Mouse (Mus musculus) gonadal fat pad, adult 2 months (tissue): ENCODE results near the gene Fbp1. TPM values are rescaled to one million over a fixed set of nuclear protein-coding genes. Genes with fewer than 3 reads are reported as not detected.
"Not testable (repeated sequence)": the region's sequence is repeated elsewhere in the genome, so short reads cannot be mapped to it uniquely, and the experiment has no call there.

Experiments used
- DNase-seq: peaks from one replicate; pipeline ENCODE4 v3.0.0-alpha.2; 2012; ENCODE audit warnings: low read depth
- polyA plus RNA-seq: library from polyadenylated mRNA; depleted of rRNA; stranded (reverse); fragments of >200 nt; gene quantifications from 2 replicates; pipeline ENCODE4 v1.2.3, GENCODE M21; 2012; rRNA removed

Gene Fbp1
- polyA plus RNA-seq, 1 experiment, result 5.2 TPM

DNA sequence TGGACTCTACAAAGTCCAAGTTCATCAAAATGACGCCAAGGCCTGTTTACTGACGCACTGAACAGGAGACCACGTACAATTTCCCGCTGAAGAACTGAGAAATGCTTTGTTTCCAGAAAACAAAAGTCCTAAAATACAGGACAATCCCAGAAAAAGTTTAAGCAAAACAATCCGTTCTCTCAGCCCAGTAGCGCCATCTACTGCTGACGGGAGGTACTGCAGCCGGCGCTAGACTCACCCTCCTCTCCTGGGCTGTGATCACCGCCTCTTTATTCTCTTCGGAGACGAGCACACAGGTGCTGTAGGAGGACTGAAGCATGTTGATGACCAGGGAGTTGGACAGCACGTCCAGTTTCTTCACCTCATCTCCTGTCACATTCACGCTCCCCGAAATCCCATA is 33.4 kb downstream of the Fbp1 start:
- DNase-seq, result no peak

GRCm38 (mm10) chr13:62833341-62833740 is 54.7 kb downstream of the Fbp1 start:
- DNase-seq, result no peak

- no peak for DNase-seq
These were observed 55.8 kb downstream of the Fbp1 start for GRCm38 (mm10) chr13:62832239-62832638.

DNA sequence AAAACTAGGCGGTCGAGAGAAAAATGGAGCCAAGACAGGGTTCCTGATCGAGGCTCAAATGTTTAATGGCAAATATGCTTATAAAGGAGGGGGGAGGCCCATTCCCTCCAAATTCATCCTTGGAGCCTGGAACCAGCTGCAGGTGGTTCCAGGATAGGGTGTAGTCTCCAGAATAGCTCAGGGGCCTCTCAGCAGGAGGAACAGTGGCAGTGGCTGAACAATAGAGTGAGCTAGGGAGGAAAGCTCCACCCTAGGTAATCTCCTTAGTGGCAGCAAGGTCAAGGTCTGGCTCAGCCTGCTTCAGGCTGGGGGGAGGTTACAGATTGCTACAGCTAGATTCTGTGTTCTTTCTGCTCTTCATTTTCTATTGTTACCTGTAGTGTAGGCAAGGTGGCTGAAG is 72.4 kb downstream of the Fbp1 start:
- not testable (repeated sequence) for DNase-seq

Other genes starting within 250 kb of the Fbp1 start
- 1.1 and 1.3 TPM in 2 replicates for gene Platr25, start 127.6 kb downstream of the Fbp1 start, polyA plus RNA-seq
- 0.35 and 0.71 TPM in 2 replicates for gene Gm5141, start 102.5 kb downstream of the Fbp1 start, polyA plus RNA-seq
- gene Fbp2, start 29.9 kb downstream of the Fbp1 start, polyA plus RNA-seq, result 2.8 and 4.5 TPM in 2 replicates
- gene 2010111I01Rik, start 76.6 kb upstream of the Fbp1 start, polyA plus RNA-seq, result 54.7 and 80.6 TPM in 2 replicates